Mouse (Mus musculus) forebrain, postnatal 0 days (tissue): ENCODE measurements at regions not wholly inside any gene's neighbourhood (a gene's known extent, or its start where the extent isn't known, plus 50 kb on each side); places are given as distances from the start of the nearest gene placed in this dataset.

Experiments used
- ATAC-seq: fragments of 200-750 bp; cut with Nextera tagmentation; 2 replicates; pipeline ENCODE4 v1.8.0; 2017; ENCODE audit warnings: mild to moderate bottlenecking, moderate library complexity
- DNase-seq: peaks from one replicate; pipeline ENCODE4 v3.0.0-alpha.2; 2015
- H3K27ac ChIP-seq: fragments of 300-500 bp; sonication (generic); 2 replicates; pipeline ENCODE4 v1.5.1; 2014; ENCODE audit warnings: low read depth, mild to moderate bottlenecking, antibody characterized with exemption, low read length, moderate library complexity, mixed read lengths
- H3K27me3 ChIP-seq: fragments of 300-500 bp; sonication (generic); 2 replicates; pipeline ENCODE4 v1.6.1; 2014; ENCODE audit warnings: mild to moderate bottlenecking, low read length, mixed read lengths; ENCODE audit not compliant: insufficient read depth
- H3K36me3 ChIP-seq: fragments of 300-500 bp; sonication (generic); 2 replicates; pipeline ENCODE4 v1.6.1; 2014; ENCODE audit warnings: mild to moderate bottlenecking, moderate library complexity; ENCODE audit not compliant: insufficient read depth
- H3K4me1 ChIP-seq: fragments of 300-500 bp; sonication (generic); 2 replicates; pipeline ENCODE4 v1.6.1; 2014; ENCODE audit warnings: antibody characterized with exemption; ENCODE audit not compliant: insufficient read depth
- H3K4me2 ChIP-seq: fragments of 300-500 bp; sonication (generic); 2 replicates; pipeline ENCODE4 v1.6.1; 2014; ENCODE audit warnings: low read depth, mild to moderate bottlenecking, moderate library complexity
- H3K4me3 ChIP-seq: fragments of 300-500 bp; sonication (generic); 2 replicates; pipeline ENCODE4 v1.5.1; 2014; ENCODE audit warnings: low read depth, low read length, mixed read lengths
- H3K9ac ChIP-seq: fragments of 300-500 bp; sonication (generic); 2 replicates; pipeline ENCODE4 v1.6.1; 2014; ENCODE audit warnings: mild to moderate bottlenecking
- H3K9me3 ChIP-seq: fragments of 300-500 bp; sonication (generic); 2 replicates; pipeline ENCODE4 v1.6.1; 2016; ENCODE audit warnings: low read length
- CTCF ChIP-seq: sonication (generic); IDR thresholded peaks from 2 replicates; pipeline ENCODE4 v1.5.1; 2016; ENCODE audit warnings: antibody characterized with exemption, control low read depth, low read depth
- WGBS: fragments of 180-500 bp; shearing (Covaris S2); extraction: QIAGEN DNeasy Blood & Tissue Kit; methylation state at CpG from one replicate; pipeline ENCODE4 v1.1.7; 2014; 5-methylcytosine and 5-hydroxymethylcytosine counted together

DNA sequence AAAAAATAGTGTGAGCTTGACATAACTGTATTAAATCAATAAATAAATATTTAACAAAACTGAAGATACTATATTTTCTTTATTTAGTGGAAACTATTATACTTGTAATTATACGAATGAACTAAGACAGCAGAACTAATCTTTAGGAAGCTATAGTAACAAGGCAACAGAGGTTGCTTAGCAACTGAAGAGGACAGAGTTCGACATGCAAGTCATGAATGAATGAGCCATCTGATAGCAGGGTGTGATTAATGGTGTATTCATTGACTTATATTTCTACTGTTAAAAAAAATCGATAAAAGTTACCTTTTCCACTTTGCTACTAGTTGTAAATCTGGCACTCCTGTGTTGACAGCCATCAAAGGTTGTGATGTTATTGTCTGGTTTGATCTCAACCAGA lies 557.2 kb upstream of the Cntnap5a start:
- Histone ChIP-seq H3K4me1 (no peaks in the 10 kb centered on the region), H3K9ac (no peak overlapping the region), H3K4me2 (no peak overlapping the region), H3K36me3 (no peaks in the 10 kb centered on the region), H3K4me3 (no peak overlapping the region), H3K27me3 (no peaks in the 10 kb centered on the region), H3K9me3 (no peaks in the 10 kb centered on the region), H3K27ac (no peak overlapping the region)
- no peak for ATAC-seq
- peak; percentile 1 for DNase-seq
- no peak for TF ChIP-seq CTCF
- 48% methylated on average over 3 of the region's 3 CpGs for WGBS

DNA sequence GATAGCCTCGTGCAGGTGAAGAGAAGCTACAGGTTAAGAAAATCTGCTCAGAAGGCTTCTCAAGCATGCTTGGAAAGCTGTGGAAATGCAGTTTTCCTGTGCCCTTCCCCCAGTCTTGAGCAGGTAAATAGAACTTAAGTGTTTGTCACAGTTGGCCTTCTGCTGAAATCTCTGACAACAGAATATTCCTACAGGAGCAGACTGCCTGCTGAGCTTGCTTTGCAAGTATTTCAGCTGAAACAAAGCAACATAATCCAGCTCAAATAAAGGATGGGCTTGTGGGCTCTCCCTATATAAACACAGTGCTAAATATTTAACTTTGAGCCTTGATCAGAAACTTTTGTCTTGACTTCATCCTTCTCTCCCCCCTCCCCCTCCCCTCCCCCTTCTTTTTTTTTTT lies 550.3 kb upstream of the Cntnap5a start:
- Histone ChIP-seq H3K4me2 (no peak overlapping the region), H3K9me3 (no peaks in the 10 kb centered on the region), H3K4me3 (no peak overlapping the region), H3K36me3 (no peaks in the 10 kb centered on the region), H3K27me3 (no peaks in the 10 kb centered on the region), H3K4me1 (no peaks in the 10 kb centered on the region), H3K27ac (no peak overlapping the region), H3K9ac (no peak overlapping the region)
- no peak for TF ChIP-seq CTCF
- DNase-seq = no peak
- WGBS = 69% methylated on average over 1 of the region's 1 CpGs
- no peak for ATAC-seq

DNA sequence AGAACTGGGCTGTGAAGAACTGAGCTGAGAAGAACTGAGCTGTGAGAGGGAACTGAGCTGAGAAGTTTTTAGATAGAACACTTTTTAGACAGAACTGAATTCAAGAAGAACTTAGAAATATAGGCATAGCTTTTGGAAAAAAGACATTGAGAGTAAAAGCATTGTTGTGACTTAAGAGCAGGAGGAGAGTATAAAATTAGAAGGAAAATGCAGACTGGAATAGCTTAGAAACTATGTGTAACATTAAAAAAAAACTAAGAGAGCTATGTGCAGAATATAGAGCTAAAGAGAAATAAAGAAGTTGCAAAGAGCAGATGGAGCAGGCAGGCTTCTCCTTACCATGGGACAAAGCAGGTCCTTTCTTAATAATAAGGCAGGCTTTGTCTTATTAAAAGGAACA lies 540.0 kb upstream of the Cntnap5a start:
- H3K27ac ChIP-seq = no peak overlapping the region
- H3K9me3 ChIP-seq = no peaks in the 10 kb centered on the region
- no peaks in the 10 kb centered on the region for H3K4me1 ChIP-seq
- H3K27me3 ChIP-seq = no peaks in the 10 kb centered on the region
- H3K4me2 ChIP-seq = no peak overlapping the region
- H3K4me3 ChIP-seq = no peak overlapping the region
- no peak for TF ChIP-seq CTCF
- no peak for DNase-seq
- H3K36me3 ChIP-seq = no peaks in the 10 kb centered on the region
- no peak for ATAC-seq
- no peak overlapping the region for H3K9ac ChIP-seq
